Mouse (Mus musculus): ENCODE results near the gene 2310050C09Rik. TPM values are rescaled to one million over a fixed set of nuclear protein-coding genes. Genes with fewer than 3 reads are reported as not detected.

2310050C09Rik gene
- polyA plus RNA-seq (2015; fragmentation: Nextera tagmentation; extraction: Ambion mirVana), result not detected in 2 replicates

DNA sequence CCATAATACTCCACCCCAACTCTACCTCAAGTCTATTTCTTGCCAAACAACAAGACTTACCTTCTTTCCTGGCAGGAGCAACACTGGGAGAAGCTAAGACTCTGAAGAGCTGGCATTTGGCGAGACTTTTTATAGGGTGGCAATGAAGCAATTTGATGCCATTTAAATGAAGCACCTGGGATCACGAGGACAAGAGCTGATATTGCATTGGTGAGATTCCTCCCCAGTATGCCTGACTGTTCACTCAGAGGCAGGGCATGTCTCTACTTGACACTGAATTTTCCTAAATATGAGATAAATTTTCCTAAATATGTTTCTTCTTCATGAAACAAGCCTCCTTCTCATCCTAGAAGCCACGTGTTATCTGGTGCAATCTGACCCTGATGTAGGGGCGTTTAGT lies at the start of gene 2310050C09Rik:
TSS of gene 2310050C09Rik (minus strand) at position 101 of the 400 bp plus-strand sequence.
- no peaks in the 10 kb centered on the region for H3K4me1 ChIP-seq (ENCODE audit: control insufficient read depth, insufficient read depth, low read length)
- no peaks in the 10 kb centered on the region for H3K27me3 ChIP-seq (ENCODE audit: control insufficient read depth, insufficient read depth, low read length)
- H3K9ac ChIP-seq (ENCODE audit: low read length), result no peak within 1 kb of the TSS
- no peak within 1 kb of the TSS for H3K4me3 ChIP-seq (ENCODE audit: low read length)
- no peaks in the 10 kb centered on the region for H3K36me3 ChIP-seq (ENCODE audit: control insufficient read depth, insufficient read depth)
- 63% methylated on average over 4 of the region's 4 CpGs for WGBS
- ATAC-seq (replicated peaks; ENCODE audit: extremely low read depth, insufficient read depth, low FRiP score), result no peak
- H3K4me2 ChIP-seq (ENCODE audit: low read depth, low read length), result no peak within 1 kb of the TSS
- H3K9me3 ChIP-seq (replicated peaks; ENCODE audit: control insufficient read depth, low read length), result no peaks in the 10 kb centered on the region; the same call in 1 of the 2 replicates
- H3K27ac ChIP-seq (ENCODE audit: low read length), result no peak within 1 kb of the TSS

DNA sequence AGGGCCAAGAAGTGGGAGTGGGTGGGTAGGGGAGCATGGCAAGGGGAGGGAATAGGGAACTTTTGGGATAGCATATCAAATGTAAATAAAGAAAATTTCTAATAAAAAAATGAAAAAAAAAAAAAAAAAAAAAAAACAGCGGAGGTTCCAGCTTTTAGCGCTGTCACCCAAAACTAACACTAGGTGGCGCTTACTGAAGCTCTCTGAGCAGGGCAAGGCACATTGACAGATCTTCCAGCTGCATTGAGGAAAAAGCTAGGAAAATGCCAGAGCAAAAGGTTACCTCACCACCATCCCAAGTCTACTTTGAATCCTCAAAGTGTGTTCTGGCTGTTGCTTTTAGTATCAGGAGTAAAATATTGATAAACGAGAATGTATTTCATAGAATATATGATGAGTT lies 37.6 kb upstream of the 2310050C09Rik start:
- Histone ChIP-seq H3K9ac (ENCODE audit: low read length) (no peak overlapping the region), H3K4me3 (ENCODE audit: low read length) (no peak overlapping the region), H3K27me3 (ENCODE audit: control insufficient read depth, insufficient read depth, low read length) (no peaks in the 10 kb centered on the region), H3K36me3 (ENCODE audit: control insufficient read depth, insufficient read depth) (no peaks in the 10 kb centered on the region), H3K4me2 (ENCODE audit: low read depth, low read length) (no peak overlapping the region), H3K9me3 (replicated peaks; ENCODE audit: control insufficient read depth, low read length) (no peaks in the 10 kb centered on the region), H3K27ac (ENCODE audit: low read length) (no peak overlapping the region), H3K4me1 (ENCODE audit: control insufficient read depth, insufficient read depth, low read length) (no peaks in the 10 kb centered on the region)
- 16% methylated on average over 4 of the region's 4 CpGs for WGBS
- ATAC-seq (replicated peaks; ENCODE audit: extremely low read depth, insufficient read depth, low FRiP score), result no peak

DNA sequence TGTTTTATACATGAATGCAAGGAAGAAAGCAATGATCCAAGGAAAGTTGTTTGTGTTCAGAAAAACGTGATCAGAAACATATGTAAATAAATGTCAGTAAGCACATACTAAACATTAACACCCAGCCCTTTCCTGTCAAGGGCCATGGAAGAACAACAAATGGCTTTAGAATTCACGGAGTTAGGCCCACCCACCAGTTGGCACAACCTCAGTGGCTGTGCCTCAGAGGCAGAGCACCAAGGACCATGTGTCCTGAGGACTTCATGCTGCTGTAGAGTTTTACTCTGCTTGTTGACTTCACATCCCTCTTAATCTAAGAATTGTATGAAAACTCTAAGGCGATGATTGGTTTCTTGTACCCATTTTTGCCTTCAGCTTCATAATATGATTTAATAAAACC lies 35.2 kb upstream of the 2310050C09Rik start:
- Histone ChIP-seq H3K9ac (ENCODE audit: low read length) (no peak overlapping the region), H3K9me3 (replicated peaks; ENCODE audit: control insufficient read depth, low read length) (no peaks in the 10 kb centered on the region), H3K27ac (ENCODE audit: low read length) (no peak overlapping the region), H3K4me1 (ENCODE audit: control insufficient read depth, insufficient read depth, low read length) (no peaks in the 10 kb centered on the region), H3K4me2 (ENCODE audit: low read depth, low read length) (no peak overlapping the region), H3K36me3 (ENCODE audit: control insufficient read depth, insufficient read depth) (no peaks in the 10 kb centered on the region), H3K27me3 (ENCODE audit: control insufficient read depth, insufficient read depth, low read length) (no peaks in the 10 kb centered on the region), H3K4me3 (ENCODE audit: low read length) (no peak overlapping the region)
- 41% methylated on average over 3 of the region's 3 CpGs for WGBS
- ATAC-seq (replicated peaks; ENCODE audit: extremely low read depth, insufficient read depth, low FRiP score), result no peak

DNA sequence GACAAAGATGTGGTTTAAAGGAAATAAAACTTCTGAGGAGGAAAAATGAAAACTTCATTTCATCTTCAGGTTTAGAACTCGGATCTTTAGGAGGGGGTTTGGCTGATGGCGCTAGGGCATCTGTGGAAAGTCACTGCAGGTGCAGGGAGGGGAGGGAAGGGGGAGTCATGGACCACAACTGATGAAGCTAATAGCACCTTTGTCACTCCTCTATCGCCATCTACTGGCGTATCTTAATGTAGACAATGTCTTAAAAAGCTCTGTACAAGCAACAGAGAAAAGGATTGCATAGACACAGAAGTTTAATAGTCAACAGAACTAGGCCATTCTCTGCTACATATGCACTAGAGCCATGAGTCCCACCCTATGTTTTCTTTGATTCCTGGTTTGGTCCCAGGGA lies 33.6 kb upstream of the 2310050C09Rik start:
- no peak overlapping the region for H3K4me2 ChIP-seq (ENCODE audit: low read depth, low read length)
- ATAC-seq (replicated peaks; ENCODE audit: extremely low read depth, insufficient read depth, low FRiP score), result no peak
- H3K4me3 ChIP-seq (ENCODE audit: low read length), result no peak overlapping the region
- no peaks in the 10 kb centered on the region for H3K27me3 ChIP-seq (ENCODE audit: control insufficient read depth, insufficient read depth, low read length)
- H3K27ac ChIP-seq (ENCODE audit: low read length), result no peak overlapping the region
- no peak overlapping the region for H3K9ac ChIP-seq (ENCODE audit: low read length)
- no peaks in the 10 kb centered on the region for H3K4me1 ChIP-seq (ENCODE audit: control insufficient read depth, insufficient read depth, low read length)
- 28% methylated on average over 4 of the region's 4 CpGs for WGBS
- no peaks in the 10 kb centered on the region for H3K9me3 ChIP-seq (replicated peaks; ENCODE audit: control insufficient read depth, low read length)
- H3K36me3 ChIP-seq (ENCODE audit: control insufficient read depth, insufficient read depth), result no peaks in the 10 kb centered on the region

DNA sequence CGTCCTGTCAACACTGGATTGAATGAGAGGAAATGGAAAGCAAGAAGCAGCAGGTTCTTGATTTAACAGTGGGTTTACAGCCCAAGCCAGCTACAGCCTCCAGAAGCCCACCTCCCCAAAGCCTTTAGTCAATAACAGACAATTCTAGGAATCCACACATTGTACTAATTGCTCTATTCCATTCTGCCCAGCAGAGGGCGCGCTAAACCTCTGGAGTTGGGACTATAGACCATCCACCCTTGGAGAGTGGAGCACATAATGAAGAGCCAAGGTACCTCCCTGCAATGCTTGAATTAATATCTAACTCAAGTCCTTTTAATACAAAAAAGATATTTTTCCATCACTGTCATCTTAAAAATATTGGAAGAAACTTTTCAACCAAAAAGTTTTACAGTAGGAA lies 33.0 kb upstream of the 2310050C09Rik start:
- H3K4me3 ChIP-seq (ENCODE audit: low read length), result no peak overlapping the region
- no peak for ATAC-seq (replicated peaks; ENCODE audit: extremely low read depth, insufficient read depth, low FRiP score)
- H3K9me3 ChIP-seq (replicated peaks; ENCODE audit: control insufficient read depth, low read length), result no peaks in the 10 kb centered on the region
- no peak overlapping the region for H3K4me2 ChIP-seq (ENCODE audit: low read depth, low read length)
- H3K4me1 ChIP-seq (ENCODE audit: control insufficient read depth, insufficient read depth, low read length), result no peaks in the 10 kb centered on the region
- H3K27ac ChIP-seq (ENCODE audit: low read length), result no peak overlapping the region
- no peaks in the 10 kb centered on the region for H3K27me3 ChIP-seq (ENCODE audit: control insufficient read depth, insufficient read depth, low read length)
- H3K9ac ChIP-seq (ENCODE audit: low read length), result no peak overlapping the region
- WGBS, result 21% methylated on average over 3 of the region's 3 CpGs
- no peaks in the 10 kb centered on the region for H3K36me3 ChIP-seq (ENCODE audit: control insufficient read depth, insufficient read depth)

DNA sequence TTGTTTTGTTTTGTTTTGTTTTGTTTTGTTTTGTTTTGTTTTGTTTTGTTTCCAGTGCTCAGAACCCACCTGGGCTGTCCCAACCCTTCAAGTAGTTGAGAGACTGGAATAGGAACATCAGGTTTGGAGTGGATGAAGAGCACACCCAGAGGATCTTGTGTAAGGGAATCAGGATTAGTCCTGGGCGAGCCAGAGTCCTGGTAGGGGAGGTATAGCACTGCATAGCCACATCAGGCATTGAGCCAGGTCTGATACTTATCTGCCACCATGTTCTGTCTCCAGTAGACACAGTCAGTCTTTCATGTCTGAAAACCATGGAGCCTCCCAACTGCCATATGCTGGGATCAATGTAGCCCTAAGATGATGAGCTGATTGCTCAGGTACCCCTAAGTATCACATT lies 24.5 kb upstream of the 2310050C09Rik start:
- no peak for ATAC-seq (replicated peaks; ENCODE audit: extremely low read depth, insufficient read depth, low FRiP score)
- 42% methylated on average over 1 of the region's 1 CpGs for WGBS

DNA sequence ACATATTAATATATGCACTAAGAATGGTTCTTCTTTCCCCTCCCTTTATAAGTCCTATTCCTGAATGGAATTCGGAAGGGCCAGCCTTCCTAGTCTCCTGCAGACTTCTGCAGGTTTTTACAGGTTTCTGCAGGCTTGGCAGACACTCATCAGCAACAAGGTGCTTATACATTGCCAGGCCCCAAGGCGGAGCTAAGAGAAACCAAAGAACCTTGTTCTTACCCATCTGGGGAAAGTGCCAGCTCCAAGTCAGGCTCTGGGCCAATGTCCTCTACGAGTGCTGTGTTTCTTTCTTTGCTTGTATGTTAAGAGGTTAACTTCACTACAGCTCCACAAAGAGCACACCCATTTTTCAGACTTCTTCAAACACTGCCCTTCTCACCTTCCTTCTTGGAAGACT lies 24.0 kb upstream of the 2310050C09Rik start:
- ATAC-seq (replicated peaks; ENCODE audit: extremely low read depth, insufficient read depth, low FRiP score), result no peak
- WGBS, result 49% methylated on average over 3 of the region's 3 CpGs
- no peak overlapping the region for H3K4me3 ChIP-seq (ENCODE audit: low read length)
- H3K9me3 ChIP-seq (replicated peaks; ENCODE audit: control insufficient read depth, low read length), result no peaks in the 10 kb centered on the region
- H3K27me3 ChIP-seq (ENCODE audit: control insufficient read depth, insufficient read depth, low read length), result no peaks in the 10 kb centered on the region
- no peaks in the 10 kb centered on the region for H3K4me1 ChIP-seq (ENCODE audit: control insufficient read depth, insufficient read depth, low read length)
- no peak overlapping the region for H3K9ac ChIP-seq (ENCODE audit: low read length)
- no peak overlapping the region for H3K27ac ChIP-seq (ENCODE audit: low read length)
- no peaks in the 10 kb centered on the region for H3K36me3 ChIP-seq (ENCODE audit: control insufficient read depth, insufficient read depth)
- H3K4me2 ChIP-seq (ENCODE audit: low read depth, low read length), result no peak overlapping the region

More for the DNA sequence above, 24.5 kb upstream of the 2310050C09Rik start:
- Histone ChIP-seq H3K4me1 (ENCODE audit: control insufficient read depth, insufficient read depth, low read length) (no peaks in the 10 kb centered on the region), H3K9me3 (replicated peaks; ENCODE audit: control insufficient read depth, low read length) (no peaks in the 10 kb centered on the region), H3K4me3 (ENCODE audit: low read length) (no peak overlapping the region), H3K36me3 (ENCODE audit: control insufficient read depth, insufficient read depth) (no peaks in the 10 kb centered on the region), H3K27ac (ENCODE audit: low read length) (no peak overlapping the region), H3K9ac (ENCODE audit: low read length) (no peak overlapping the region), H3K4me2 (ENCODE audit: low read depth, low read length) (no peak overlapping the region), H3K27me3 (ENCODE audit: control insufficient read depth, insufficient read depth, low read length) (no peaks in the 10 kb centered on the region)

DNA sequence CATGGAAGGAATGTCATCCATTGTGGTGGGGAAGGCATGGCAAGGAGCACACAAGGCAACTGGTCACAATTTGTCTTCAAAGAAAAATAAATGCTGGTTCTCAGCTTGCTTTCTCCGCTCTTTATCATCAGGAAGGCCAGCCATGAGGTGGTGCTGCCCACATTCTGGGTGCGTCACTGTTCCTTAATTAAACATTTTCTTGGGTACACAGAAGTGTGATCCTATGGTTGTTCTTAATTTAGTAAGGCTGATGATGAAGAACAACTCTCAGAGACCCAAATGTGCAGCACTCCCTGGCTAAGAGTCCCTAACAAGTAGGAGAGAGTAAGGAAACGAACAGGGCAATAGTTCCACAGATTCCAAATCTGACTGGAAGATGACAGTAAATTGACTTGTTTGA lies 4.2 kb upstream of the 2310050C09Rik start:
- H3K4me2 ChIP-seq (ENCODE audit: low read depth, low read length), result no peak overlapping the region
- H3K4me1 ChIP-seq (ENCODE audit: control insufficient read depth, insufficient read depth, low read length), result no peaks in the 10 kb centered on the region
- ATAC-seq (replicated peaks; ENCODE audit: extremely low read depth, insufficient read depth, low FRiP score), result no peak
- no peak overlapping the region for H3K9ac ChIP-seq (ENCODE audit: low read length)
- no peak overlapping the region for H3K4me3 ChIP-seq (ENCODE audit: low read length)
- WGBS, result 72% methylated on average over 3 of the region's 3 CpGs
- H3K9me3 ChIP-seq (replicated peaks; ENCODE audit: control insufficient read depth, low read length), result no peaks in the 10 kb centered on the region; the same call in 1 of the 2 replicates
- no peak overlapping the region for H3K27ac ChIP-seq (ENCODE audit: low read length)
- H3K36me3 ChIP-seq (ENCODE audit: control insufficient read depth, insufficient read depth), result no peaks in the 10 kb centered on the region
- no peaks in the 10 kb centered on the region for H3K27me3 ChIP-seq (ENCODE audit: control insufficient read depth, insufficient read depth, low read length)

DNA sequence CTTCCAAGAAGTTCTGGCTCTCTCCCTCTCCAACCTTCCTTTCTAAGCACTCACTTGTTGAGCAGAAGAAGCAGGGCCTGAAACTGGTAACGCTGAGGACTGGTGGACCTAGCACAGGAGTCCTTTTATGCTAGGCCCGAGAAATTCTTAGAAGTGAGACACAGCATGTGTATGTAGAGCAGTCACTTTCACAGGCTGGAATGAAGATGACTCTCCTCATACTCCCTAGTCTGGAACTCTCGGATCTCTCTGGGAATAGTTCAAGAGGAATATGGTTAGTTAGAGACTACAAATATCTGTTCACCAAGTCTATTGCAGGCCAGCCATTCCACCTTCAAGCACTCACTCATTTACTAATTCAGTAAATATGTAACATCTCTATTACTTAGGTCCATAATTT lies 18.8 kb downstream of the 2310050C09Rik start, which contains the start of gene Lce1l:
TSS of gene Lce1l (minus strand) at position 101 of the 400 bp plus-strand sequence.
- no peaks in the 10 kb centered on the region for H3K4me1 ChIP-seq (ENCODE audit: control insufficient read depth, insufficient read depth, low read length)
- H3K4me3 ChIP-seq (ENCODE audit: low read length), result no peak within 1 kb of the TSS
- no peak within 1 kb of the TSS for H3K9ac ChIP-seq (ENCODE audit: low read length)
- H3K27me3 ChIP-seq (ENCODE audit: control insufficient read depth, insufficient read depth, low read length), result no peaks in the 10 kb centered on the region
- H3K4me2 ChIP-seq (ENCODE audit: low read depth, low read length), result no peak within 1 kb of the TSS
- H3K36me3 ChIP-seq (ENCODE audit: control insufficient read depth, insufficient read depth), result no peaks in the 10 kb centered on the region
- no peak for ATAC-seq (replicated peaks; ENCODE audit: extremely low read depth, insufficient read depth, low FRiP score)
- no peaks in the 10 kb centered on the region for H3K9me3 ChIP-seq (replicated peaks; ENCODE audit: control insufficient read depth, low read length)
- WGBS, result 75% methylated on average over 3 of the region's 3 CpGs
- H3K27ac ChIP-seq (ENCODE audit: low read length), result no peak within 1 kb of the TSS
